Mouse (Mus musculus): ENCODE data around the gene Oxld1.
A peak's percentile ranks its signal among the peaks of the same experiment; 100 is the strongest.

Gene Oxld1

GRCm38 (mm10) chr11:120457772-120458751 lies at the start of gene Oxld1, which contains the start of gene Ccdc137:
Gene Oxld1, minus strand, starts transcription at chr11:120458068.
Gene Ccdc137, plus strand, starts transcription at chr11:120458115.
- peak; percentile 79 for DNase-seq (ENCODE audit: low spot score in 2 of 2)

GRCm38 (mm10) chr11:120506899-120507298 lies 49.0 kb upstream of the Oxld1 start:
- DNase-seq (ENCODE audit: low spot score in 2 of 2): no peak

- no peak for DNase-seq (ENCODE audit: low spot score in 2 of 2)
Observed at GRCm38 (mm10) chr11:120505661-120506060, 47.8 kb upstream of the Oxld1 start.

- no peak for DNase-seq (ENCODE audit: low spot score in 2 of 2)
Observed at GRCm38 (mm10) chr11:120501701-120502100, 43.8 kb upstream of the Oxld1 start.

- no peak for DNase-seq (ENCODE audit: low spot score in 2 of 2)
Observed at GRCm38 (mm10) chr11:120501018-120501417, 43.1 kb upstream of the Oxld1 start.

- DNase-seq (ENCODE audit: low spot score in 2 of 2): no peak
Observed at GRCm38 (mm10) chr11:120500357-120500756, 42.5 kb upstream of the Oxld1 start.

- DNase-seq (ENCODE audit: low spot score in 2 of 2): no peak
Observed at GRCm38 (mm10) chr11:120499894-120500293, 42.0 kb upstream of the Oxld1 start.

- no peak for DNase-seq (ENCODE audit: low spot score in 2 of 2)
Observed at GRCm38 (mm10) chr11:120498891-120499290, 41.0 kb upstream of the Oxld1 start.

- no peak for DNase-seq (ENCODE audit: low spot score in 2 of 2)
Observed at GRCm38 (mm10) chr11:120498226-120498625, 40.4 kb upstream of the Oxld1 start.

GRCm38 (mm10) chr11:120497436-120497835 lies 39.6 kb upstream of the Oxld1 start:
- DNase-seq (ENCODE audit: low spot score in 2 of 2): no peak

GRCm38 (mm10) chr11:120493911-120494310 lies 36.0 kb upstream of the Oxld1 start:
- no peak for DNase-seq (ENCODE audit: low spot score in 2 of 2)

- no peak for DNase-seq (ENCODE audit: low spot score in 2 of 2)
Observed at GRCm38 (mm10) chr11:120493351-120493750, 35.5 kb upstream of the Oxld1 start.

GRCm38 (mm10) chr11:120492878-120493203 lies 35.0 kb upstream of the Oxld1 start:
- no peak for DNase-seq (ENCODE audit: low spot score in 2 of 2)

- peak; percentile 23 to 26 for DNase-seq (ENCODE audit: low spot score in 2 of 2)
Observed at GRCm38 (mm10) chr11:120492024-120492877, 34.4 kb upstream of the Oxld1 start.

- peak; percentile 81 to 90 for DNase-seq (ENCODE audit: low spot score in 2 of 2)
Observed at GRCm38 (mm10) chr11:120491317-120492023, 33.6 kb upstream of the Oxld1 start, which contains the start of gene Slc25a10. Gene Slc25a10, plus strand, starts transcription at chr11:120491840.

GRCm38 (mm10) chr11:120490291-120491046 lies 32.6 kb upstream of the Oxld1 start:
- no peak for DNase-seq (ENCODE audit: low spot score in 2 of 2)

- DNase-seq (ENCODE audit: low spot score in 2 of 2): peak; percentile 52 to 73
Observed at GRCm38 (mm10) chr11:120489054-120489761, 31.3 kb upstream of the Oxld1 start.

- DNase-seq (ENCODE audit: low spot score in 2 of 2): no peak
Observed at GRCm38 (mm10) chr11:120488516-120488915, 30.6 kb upstream of the Oxld1 start.

GRCm38 (mm10) chr11:120485251-120485650 lies 27.4 kb upstream of the Oxld1 start:
- no peak for DNase-seq (ENCODE audit: low spot score in 2 of 2)

GRCm38 (mm10) chr11:120484265-120484981 lies 26.6 kb upstream of the Oxld1 start, which contains the start of gene Mrpl12:
Gene Mrpl12, plus strand, starts transcription at chr11:120484613.
- DNase-seq (ENCODE audit: low spot score in 2 of 2): peak; percentile 92 to 93
